Comparison of ENCODE assay signal across 8 mouse cellular contexts in genomic region chr12:4816680-4817360, GRCm38 (mm10). TPM values are rescaled to one million over a fixed set of nuclear protein-coding genes. Genes with fewer than 3 reads are reported as not detected.
A peak's percentile ranks its signal among the peaks of the same experiment; 100 is the strongest.
DNase-seq lines count a peak whose midpoint lies in the region; ATAC-seq and TF ChIP-seq lines count a peak whose summit lies in the region.

No protein-coding gene starts in this region.

- ATAC-seq in cerebellum, adult (ENCODE audit: insufficient number of reproducible peaks, low FRiP score, low TSS enrichment): 0 out of 2 replicates have a peak, but pooled peaks have one; percentile 7
- peak; percentile 19 for ATAC-seq in intestine, embryonic 16.5 days
- ATAC-seq in neural tube, embryonic 15.5 days (ENCODE audit: low FRiP score): peak; percentile 83; the same call in 1 of the 2 replicates

- peak overlapping the region; percentile 76 for H3K9ac ChIP-seq in intestine, embryonic 16.5 days (ENCODE audit: low read depth, low read length)
- H3K9ac ChIP-seq in neural tube, embryonic 15.5 days (replicated peaks): peak overlapping the region; percentile 78

- WGBS in spleen, adult 2 months: 8% methylated on average over 24 of the region's 24 CpGs
- WGBS in intestine, embryonic 16.5 days: 6% methylated on average over 24 of the region's 24 CpGs
- WGBS in neural tube, embryonic 15.5 days: 8% methylated on average over 24 of the region's 24 CpGs

- no peaks in the 10 kb centered on the region for H3K27me3 ChIP-seq in spleen, adult 2 months (ENCODE audit: control insufficient read depth, insufficient read depth, low read length)
- H3K27me3 ChIP-seq in intestine, embryonic 16.5 days (replicated peaks; ENCODE audit: control insufficient read depth, insufficient read depth, low read length): no peaks in the 10 kb centered on the region
- H3K27me3 ChIP-seq in neural tube, embryonic 15.5 days (replicated peaks): 0 out of 2 replicates have a peak, but pooled peaks cover 2% of the 10 kb centered on the region

- H3K27ac ChIP-seq in spleen, adult 2 months (ENCODE audit: insufficient read depth, low read length): peak overlapping the region; percentile 71
- peak overlapping the region; percentile 92 for H3K27ac ChIP-seq in intestine, embryonic 16.5 days (ENCODE audit: low read length)
- peak overlapping the region; percentile 90 for H3K27ac ChIP-seq in neural tube, embryonic 15.5 days (replicated peaks)

- peaks cover 7% of the 10 kb centered on the region for H3K36me3 ChIP-seq in spleen, adult 2 months (ENCODE audit: control insufficient read depth, insufficient read depth, low read length)
- H3K36me3 ChIP-seq in intestine, embryonic 16.5 days (ENCODE audit: control insufficient read depth, insufficient read depth, low read length): peaks cover 8% of the 10 kb centered on the region; the same call in 1 of the 2 replicates
- peaks cover 11% of the 10 kb centered on the region for H3K36me3 ChIP-seq in neural tube, embryonic 15.5 days

- H3K4me3 ChIP-seq in spleen, adult 2 months (ENCODE audit: extremely low read depth, insufficient read depth, insufficient read length): peak overlapping the region; percentile 78
- H3K4me3 ChIP-seq in intestine, embryonic 16.5 days (ENCODE audit: low read length): peak overlapping the region; percentile 88
- peak overlapping the region; percentile 75 for H3K4me3 ChIP-seq in neural tube, embryonic 15.5 days (replicated peaks)

- no peak for TF ChIP-seq POLR2A in spleen, adult 2 months (IDR thresholded peaks at IDR 0.05; ENCODE audit: low read depth, low read length)

- H3K9me3 ChIP-seq in intestine, embryonic 16.5 days (ENCODE audit: control insufficient read depth, low read length): no peaks in the 10 kb centered on the region
- H3K9me3 ChIP-seq in neural tube, embryonic 15.5 days (replicated peaks): no peaks in the 10 kb centered on the region

- no peak for TF ChIP-seq CTCF in spleen, adult 2 months (IDR thresholded peaks at IDR 0.05; ENCODE audit: extremely low read depth, insufficient read depth, insufficient read length, insufficient replicate concordance)

- H3K4me2 ChIP-seq in intestine, embryonic 16.5 days (ENCODE audit: low read depth, low read length): peak overlapping the region; percentile 82
- H3K4me2 ChIP-seq in neural tube, embryonic 15.5 days: peak overlapping the region; percentile 76

- DNase-seq in cerebellum, postnatal 10 days: no peak
- DNase-seq in spleen, adult 2 months (ENCODE audit: low read depth in 1 of 2, low spot score in 2 of 2): no peak
- DNase-seq in spleen, postnatal 10 days (ENCODE audit: low spot score in 2 of 2): no peak
- DNase-seq in cerebellum, adult 8-10 months: no peak
- DNase-seq in spleen, postnatal 36 days (ENCODE audit: low spot score in 2 of 2): no peak

- peaks cover 2% of the 10 kb centered on the region; the same call in 1 of the 2 replicates for H3K4me1 ChIP-seq in spleen, adult 2 months (ENCODE audit: control insufficient read depth, insufficient read depth, insufficient read length)
- H3K4me1 ChIP-seq in intestine, embryonic 16.5 days (ENCODE audit: control insufficient read depth, insufficient read depth, low read length): peaks cover 12% of the 10 kb centered on the region; the same call in 1 of the 2 replicates
- H3K4me1 ChIP-seq in neural tube, embryonic 15.5 days: peaks cover 28% of the 10 kb centered on the region

RNA-seq across cellular contexts. Expression of gene Sf3b6, which starts 0.5 kb away (rescaled TPM):
- polyA plus RNA-seq in spleen, adult 2 months (2012; rRNA removed): 33.8 and 40.8 TPM in 2 replicates
- polyA plus RNA-seq in intestine, embryonic 16.5 days (2015; fragmentation: Nextera tagmentation; extraction: Ambion mirVana): 169 and 193 TPM in 2 replicates
- polyA plus RNA-seq in neural tube, embryonic 15.5 days (2015; fragmentation: Nextera tagmentation; extraction: Ambion mirVana): 181 and 200 TPM in 2 replicates

RNA-seq across cellular contexts. Expression of gene Fkbp1b, which starts 24.6 kb away (rescaled TPM):
- polyA plus RNA-seq in spleen, adult 2 months (2012; rRNA removed): 3.2 and 3.4 TPM in 2 replicates
- 7.1 and 8.2 TPM in 2 replicates for polyA plus RNA-seq in intestine, embryonic 16.5 days (2015; fragmentation: Nextera tagmentation; extraction: Ambion mirVana)
- polyA plus RNA-seq in neural tube, embryonic 15.5 days (2015; fragmentation: Nextera tagmentation; extraction: Ambion mirVana): 77.9 and 98.3 TPM in 2 replicates

RNA-seq across cellular contexts. Expression of gene Wdcp, which starts 26.3 kb away (rescaled TPM):
- polyA plus RNA-seq in spleen, adult 2 months (2012; rRNA removed): 4.8 and 5.5 TPM in 2 replicates
- polyA plus RNA-seq in intestine, embryonic 16.5 days (2015; fragmentation: Nextera tagmentation; extraction: Ambion mirVana): 11.0 and 12.4 TPM in 2 replicates
- 15.2 and 15.7 TPM in 2 replicates for polyA plus RNA-seq in neural tube, embryonic 15.5 days (2015; fragmentation: Nextera tagmentation; extraction: Ambion mirVana)

RNA-seq across cellular contexts. Expression of gene Fam228b, which starts 47.8 kb away (rescaled TPM):
- polyA plus RNA-seq in spleen, adult 2 months (2012; rRNA removed): 0.16 and 0.33 TPM in 2 replicates
- polyA plus RNA-seq in intestine, embryonic 16.5 days (2015; fragmentation: Nextera tagmentation; extraction: Ambion mirVana): 1.1 and 1.3 TPM in 2 replicates
- polyA plus RNA-seq in neural tube, embryonic 15.5 days (2015; fragmentation: Nextera tagmentation; extraction: Ambion mirVana): 6.1 and 7.7 TPM in 2 replicates

RNA-seq across cellular contexts. Expression of gene Pfn4, which starts 48.0 kb away (rescaled TPM):
- 0.06 and 0.18 TPM in 2 replicates for polyA plus RNA-seq in spleen, adult 2 months (2012; rRNA removed)
- polyA plus RNA-seq in intestine, embryonic 16.5 days (2015; fragmentation: Nextera tagmentation; extraction: Ambion mirVana): 1.1 TPM in 2 replicates
- 12.0 and 13.3 TPM in 2 replicates for polyA plus RNA-seq in neural tube, embryonic 15.5 days (2015; fragmentation: Nextera tagmentation; extraction: Ambion mirVana)

Comparison
In these comparisons a context has a peak if more than half of its experiments do, and no peak if none do; other contexts are left out.
1. ATAC-seq: peak in every context shown above with its lines; median percentile 83 in neural tube, embryonic 15.5 days; 19 in intestine, embryonic 16.5 days; 7 in cerebellum, adult.